Mouse (Mus musculus) retina, adult 2 months (tissue): ENCODE measurements at regions not wholly inside any gene's neighbourhood (a gene's known extent, or its start where the extent isn't known, plus 50 kb on each side); places are given as distances from the start of the nearest gene placed in this dataset.

Experiments
- DNase-seq: peaks from one replicate; pipeline ENCODE4 v3.0.0-alpha.2; 2012; ENCODE audit warnings: low read depth, low spot score

- DNase-seq: peak; percentile 22
These were observed 130.0 kb upstream of the Zc3h12c start for GRCm38 (mm10) chr9:52298329-52298728.

- DNase-seq: no peak
These were observed 126.3 kb upstream of the Zc3h12c start for GRCm38 (mm10) chr9:52294699-52295098.

- DNase-seq: no peak
These were observed 120.7 kb upstream of the Zc3h12c start for GRCm38 (mm10) chr9:52289069-52289468.

GRCm38 (mm10) chr9:52287761-52288275 is 119.4 kb upstream of the Zc3h12c start:
- DNase-seq: no peak

- DNase-seq: peak; percentile 26
These were observed 118.9 kb upstream of the Zc3h12c start for GRCm38 (mm10) chr9:52287246-52287651.

GRCm38 (mm10) chr9:52286104-52286503 is 117.7 kb upstream of the Zc3h12c start:
- DNase-seq: no peak

GRCm38 (mm10) chr9:52283558-52283957 is 115.2 kb upstream of the Zc3h12c start:
- no peak for DNase-seq

GRCm38 (mm10) chr9:52280995-52281394 is 112.6 kb upstream of the Zc3h12c start:
- no peak for DNase-seq

- DNase-seq: no peak
These were observed 112.2 kb upstream of the Zc3h12c start for GRCm38 (mm10) chr9:52280556-52280955.

- no peak for DNase-seq
These were observed 110.3 kb upstream of the Zc3h12c start for GRCm38 (mm10) chr9:52278701-52279023.

- no peak for DNase-seq
These were observed 109.8 kb upstream of the Zc3h12c start for GRCm38 (mm10) chr9:52277954-52278700.

- DNase-seq: no peak
These were observed 105.6 kb upstream of the Zc3h12c start for GRCm38 (mm10) chr9:52273994-52274393.

GRCm38 (mm10) chr9:52272668-52273067 is 104.3 kb upstream of the Zc3h12c start:
- DNase-seq: no peak

GRCm38 (mm10) chr9:52271345-52272116 is 103.2 kb upstream of the Zc3h12c start:
- DNase-seq: no peak

- no peak for DNase-seq
These were observed 93.2 kb upstream of the Zc3h12c start for GRCm38 (mm10) chr9:52261538-52261937.

GRCm38 (mm10) chr9:52259459-52259858 is 91.1 kb upstream of the Zc3h12c start:
- no peak for DNase-seq

- no peak for DNase-seq
These were observed 87.3 kb upstream of the Zc3h12c start for GRCm38 (mm10) chr9:52255692-52256091.

- no peak for DNase-seq
These were observed 86.1 kb upstream of the Zc3h12c start for GRCm38 (mm10) chr9:52254475-52254874.

GRCm38 (mm10) chr9:52251455-52251854 is 83.1 kb upstream of the Zc3h12c start:
- no peak for DNase-seq

GRCm38 (mm10) chr9:52246712-52247111 is 78.3 kb upstream of the Zc3h12c start:
- DNase-seq: no peak

- DNase-seq: no peak
These were observed 75.7 kb upstream of the Zc3h12c start for GRCm38 (mm10) chr9:52244081-52244480.

GRCm38 (mm10) chr9:52243032-52243431 is 74.7 kb upstream of the Zc3h12c start:
- no peak for DNase-seq

GRCm38 (mm10) chr9:52241577-52241976 is 73.2 kb upstream of the Zc3h12c start:
- DNase-seq: no peak
